ENCODE assay signal across 12 mouse cellular contexts in genomic region chr17:27247680-27248386, GRCm38 (mm10). TPM values are rescaled to one million over a fixed set of nuclear protein-coding genes. Genes with fewer than 3 reads are reported as not detected.
DNase-seq lines count a peak whose midpoint lies in the region; ATAC-seq lines count a peak whose summit lies in the region.
"Had no signal": no experiment of that assay in that cellular context is flagged by ENCODE, and none has a peak within 500 bp of the region (broad histone marks: within the 10 kb centered on the region; RNA-seq: fewer than 3 reads in every experiment).

No protein-coding gene starts in this region.

- no peaks in the 10 kb centered on the region for H3K9me3 ChIP-seq in midbrain, embryonic 10.5 days (replicated peaks)
- H3K9me3 ChIP-seq: heart, embryonic 10.5 days; limb, embryonic 12.5 days had no signal

- no peaks in the 10 kb centered on the region for H3K36me3 ChIP-seq in midbrain, embryonic 10.5 days
- H3K36me3 ChIP-seq: heart, embryonic 10.5 days; limb, embryonic 12.5 days had no signal

- intact Hi-C loops in left cerebral cortex, postnatal 4 days (cut with DNase I) = loop anchor here (5.0 kb wide), 1 partner anchor 36 kb away; no protein-coding TSS in a partner anchor

- no peak overlapping the region for H3K4me3 ChIP-seq in midbrain, embryonic 10.5 days
- H3K4me3 ChIP-seq: heart, embryonic 10.5 days; limb, embryonic 12.5 days had no signal

- no peak for ATAC-seq in megakaryocyte, adult 5-6 weeks (ENCODE audit: poor library complexity, severe bottlenecking)
- ATAC-seq: intestine, postnatal 0 days had no signal

- WGBS in midbrain, embryonic 10.5 days = 93% methylated on average over 6 of the region's 6 CpGs

- H3K27me3 ChIP-seq in midbrain, embryonic 10.5 days (ENCODE audit: low read depth, poor library complexity, severe bottlenecking) = no peaks in the 10 kb centered on the region

- no peak overlapping the region for H3K27ac ChIP-seq in midbrain, embryonic 10.5 days (replicated peaks)
- H3K27ac ChIP-seq: heart, embryonic 10.5 days; limb, embryonic 12.5 days had no signal

- peaks cover 7% of the 10 kb centered on the region for H3K4me1 ChIP-seq in midbrain, embryonic 10.5 days

- DNase-seq in adrenal gland, postnatal 14 days = peak; percentile 31
- no peak for DNase-seq in adrenal gland, adult 8-10 months
- DNase-seq in lung, postnatal 10 days = peak; percentile 18
- DNase-seq in lung, postnatal 36 days = no peak
- peak; percentile 70 for DNase-seq in left cerebral cortex, postnatal 4 days
- no peak for DNase-seq in ovary, adult 18-20 months (ENCODE audit: low spot score)
- DNase-seq in midbrain, embryonic 10.5 days (ENCODE audit: low spot score) = no peak
- DNase-seq: kidney, postnatal 25 days had no signal

RNA-seq across cellular contexts. Expression of gene Lemd2, which starts 43.6 kb away (rescaled TPM):
- total RNA-seq in adrenal gland, postnatal 14 days (2021) = 49.6 and 54.7 TPM in 2 replicates
- total RNA-seq in adrenal gland, adult 8-10 months (2022) = 10 to 100 TPM; 58.3 to 93.1 (median 76.5) TPM
- 10 to 100 TPM; 64.7 to 67.8 TPM for total RNA-seq in left cerebral cortex, postnatal 4 days (2021)
- polyA plus RNA-seq in midbrain, embryonic 10.5 days (2016; fragmentation: Nextera tagmentation; extraction: Ambion mirVana) = 16.4 and 20.8 TPM in 2 replicates
- total RNA-seq in megakaryocyte, adult 5-6 weeks (2015) = 16.2 and 19.9 TPM in 2 replicates
- total RNA-seq in megakaryocyte, adult 5-6 weeks (2017) = 18.2 and 29.8 TPM in 2 replicates

Comparison
In these comparisons a context has a peak if more than half of its experiments do, and no peak if none do; other contexts are left out.
1. DNase-seq: peak in adrenal gland, postnatal 14 days (single experiment), lung, postnatal 10 days (single experiment) and left cerebral cortex, postnatal 4 days (single experiment); none in adrenal gland, adult 8-10 months (single experiment), lung, postnatal 36 days (single experiment), ovary, adult 18-20 months (single experiment) and midbrain, embryonic 10.5 days (single experiment).